Mouse (Mus musculus): ENCODE measurements at regions not wholly inside any gene's neighbourhood (a gene's known extent, or its start where the extent isn't known, plus 50 kb on each side); places are given as distances from the start of the nearest gene placed in this dataset.

- no peak for DNase-seq (ENCODE audit: low read depth, low spot score)
Measured at GRCm38 (mm10) chr14:61893786-61894185, 286.5 kb downstream of the Kcnrg start.

GRCm38 (mm10) chr14:61896879-61897278, 289.6 kb downstream of the Kcnrg start:
- DNase-seq (ENCODE audit: low read depth, low spot score): no peak

- DNase-seq (ENCODE audit: low read depth, low spot score): no peak
Measured at GRCm38 (mm10) chr14:61898664-61899063, 291.4 kb downstream of the Kcnrg start.

- DNase-seq (ENCODE audit: low read depth, low spot score): no peak
Measured at GRCm38 (mm10) chr14:61904426-61905124, 297.3 kb downstream of the Kcnrg start.

- no peak for DNase-seq (ENCODE audit: low read depth, low spot score)
Measured at GRCm38 (mm10) chr14:61918113-61918512, 310.9 kb downstream of the Kcnrg start.

GRCm38 (mm10) chr14:61931811-61932210, 324.6 kb downstream of the Kcnrg start:
- DNase-seq (ENCODE audit: low read depth, low spot score): peak; percentile 2

- DNase-seq (ENCODE audit: low read depth, low spot score): no peak
Measured at GRCm38 (mm10) chr14:61941682-61942081, 334.4 kb downstream of the Kcnrg start.

- no peak for DNase-seq (ENCODE audit: low read depth, low spot score)
Measured at GRCm38 (mm10) chr14:61945659-61946058, 338.4 kb downstream of the Kcnrg start.

- peak; percentile 38 for DNase-seq (ENCODE audit: low read depth, low spot score)
Measured at GRCm38 (mm10) chr14:61949446-61949845, 342.2 kb downstream of the Kcnrg start.

GRCm38 (mm10) chr14:61950004-61950403, 342.4 kb upstream of the Rnaseh2b start:
- no peak for DNase-seq (ENCODE audit: low read depth, low spot score)

- no peak for DNase-seq (ENCODE audit: low read depth, low spot score)
Measured at GRCm38 (mm10) chr14:61953029-61953428, 339.4 kb upstream of the Rnaseh2b start.

- no peak for DNase-seq (ENCODE audit: low read depth, low spot score)
Measured at GRCm38 (mm10) chr14:61955416-61955815, 337.0 kb upstream of the Rnaseh2b start.

- DNase-seq (ENCODE audit: low read depth, low spot score): no peak
Measured at GRCm38 (mm10) chr14:61960243-61960957, 332.0 kb upstream of the Rnaseh2b start.

- no peak for DNase-seq (ENCODE audit: low read depth, low spot score)
Measured at GRCm38 (mm10) chr14:61968467-61968866, 323.9 kb upstream of the Rnaseh2b start.

GRCm38 (mm10) chr14:61968957-61969535, 323.3 kb upstream of the Rnaseh2b start:
- DNase-seq (ENCODE audit: low read depth, low spot score): no peak

GRCm38 (mm10) chr14:61970591-61970990, 321.8 kb upstream of the Rnaseh2b start:
- DNase-seq (ENCODE audit: low read depth, low spot score): no peak

GRCm38 (mm10) chr14:61971100-61972088, 321.0 kb upstream of the Rnaseh2b start:
- DNase-seq (ENCODE audit: low read depth, low spot score): no peak

- DNase-seq (ENCODE audit: low read depth, low spot score): no peak
Measured at GRCm38 (mm10) chr14:61975301-61975732, 317.1 kb upstream of the Rnaseh2b start.

GRCm38 (mm10) chr14:61980581-61980980, 311.8 kb upstream of the Rnaseh2b start:
- DNase-seq (ENCODE audit: low read depth, low spot score): no peak

GRCm38 (mm10) chr14:61985575-61985974, 306.8 kb upstream of the Rnaseh2b start:
- no peak for DNase-seq (ENCODE audit: low read depth, low spot score)

- no peak for DNase-seq (ENCODE audit: low read depth, low spot score)
Measured at GRCm38 (mm10) chr14:61986203-61986602, 306.2 kb upstream of the Rnaseh2b start.

Data from ZHBTc4 (cell line).